Mouse (Mus musculus) midbrain, postnatal 0 days (tissue): ENCODE measurements at regions not wholly inside any gene's neighbourhood (a gene's known extent, or its start where the extent isn't known, plus 50 kb on each side); places are given as distances from the start of the nearest gene placed in this dataset.

Experiments used
- ATAC-seq: fragments of 200-750 bp; cut with Nextera tagmentation; 2 replicates; pipeline ENCODE4 v1.8.0; 2017; ENCODE audit warnings: moderate number of reproducible peaks, mild to moderate bottlenecking, moderate TSS enrichment, moderate library complexity; ENCODE audit not compliant: low FRiP score
- DNase-seq: peaks from one replicate; pipeline ENCODE4 v3.0.0-alpha.2; 2015; ENCODE audit warnings: low spot score
- H3K27ac ChIP-seq: fragments of 300-500 bp; sonication (generic); 2 replicates; pipeline ENCODE4 v1.5.1; 2014; ENCODE audit warnings: low read depth, mild to moderate bottlenecking, low read length, mixed read lengths
- H3K27me3 ChIP-seq: fragments of 300-500 bp; sonication (generic); 2 replicates; pipeline ENCODE4 v1.6.1; 2014; ENCODE audit warnings: low read length, control low read depth, mixed read lengths; ENCODE audit not compliant: insufficient read depth
- H3K36me3 ChIP-seq: fragments of 300-500 bp; sonication (generic); 2 replicates; pipeline ENCODE4 v1.6.1; 2014; ENCODE audit warnings: low read length, control low read depth, mixed read lengths; ENCODE audit not compliant: insufficient read depth
- H3K4me1 ChIP-seq: fragments of 300-500 bp; sonication (generic); 2 replicates; pipeline ENCODE4 v1.6.1; 2014; ENCODE audit warnings: mild to moderate bottlenecking, control low read depth, antibody characterized with exemption, low read length, mixed read lengths; ENCODE audit not compliant: insufficient read depth
- H3K4me2 ChIP-seq: fragments of 300-500 bp; sonication (generic); 2 replicates; pipeline ENCODE4 v1.6.1; 2014; ENCODE audit warnings: low read depth, mild to moderate bottlenecking, low read length, mixed read lengths; ENCODE audit not compliant: poor library complexity, severe bottlenecking
- H3K4me3 ChIP-seq: fragments of 300-500 bp; sonication (generic); 2 replicates; pipeline ENCODE4 v1.5.1; 2014; ENCODE audit warnings: low read depth, mild to moderate bottlenecking, low read length, moderate library complexity
- H3K9ac ChIP-seq: fragments of 300-500 bp; sonication (generic); replicated peaks from 2 replicates; pipeline ENCODE4 v1.6.1; 2014; ENCODE audit warnings: mild to moderate bottlenecking, low read length, moderate library complexity, mixed read lengths; ENCODE audit not compliant: poor library complexity, severe bottlenecking
- H3K9me3 ChIP-seq: fragments of 300-500 bp; sonication (generic); 2 replicates; pipeline ENCODE4 v1.6.1; 2016; ENCODE audit warnings: low read length, control low read depth
- CTCF ChIP-seq: IDR thresholded peaks from 2 replicates; pipeline ENCODE4 v1.5.1; 2016; ENCODE audit warnings: antibody characterized with exemption, mild to moderate bottlenecking
- WGBS: fragments of 180-500 bp; shearing (Covaris S2); extraction: QIAGEN DNeasy Blood & Tissue Kit; methylation state at CpG from one replicate; pipeline ENCODE4 v1.1.7; 2014; 5-methylcytosine and 5-hydroxymethylcytosine counted together

DNA sequence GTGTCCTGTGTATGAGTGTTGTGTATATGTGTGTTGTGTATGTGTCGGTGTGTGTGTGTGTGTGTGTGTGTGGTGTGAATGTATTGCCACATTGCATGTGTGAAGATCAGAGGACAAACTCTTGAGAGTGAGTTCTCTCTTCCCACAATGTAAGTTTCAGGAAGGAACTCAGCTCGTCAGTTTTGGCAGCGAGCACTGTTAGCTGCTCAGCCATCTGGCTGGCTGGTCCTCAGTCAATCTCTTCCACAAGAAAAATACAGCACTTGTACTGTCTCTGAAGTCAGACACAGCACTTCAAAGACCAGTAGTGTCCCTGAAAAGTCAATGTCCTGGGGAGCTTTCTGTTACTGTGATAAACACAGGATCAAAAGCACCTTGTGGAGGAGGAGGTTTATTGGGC lies 226.6 kb downstream of the Fam43a start:
- Histone ChIP-seq H3K4me2 (no peak overlapping the region), H3K4me1 (peaks cover 8% of the 10 kb centered on the region), H3K9me3 (no peaks in the 10 kb centered on the region), H3K4me3 (no peak overlapping the region), H3K9ac (no peak overlapping the region), H3K27me3 (no peaks in the 10 kb centered on the region), H3K36me3 (no peaks in the 10 kb centered on the region), H3K27ac (no peak overlapping the region)
- TF ChIP-seq CTCF, result no peak
- ATAC-seq (no peak), DNase-seq (peak; percentile 65)
- WGBS, result 58% methylated on average over 3 of the region's 3 CpGs

- ATAC-seq, result no peak
- H3K27ac ChIP-seq, result no peak overlapping the region
- no peak overlapping the region for H3K4me2 ChIP-seq
- no peaks in the 10 kb centered on the region for H3K27me3 ChIP-seq
- TF ChIP-seq CTCF, result no peak
- WGBS, result 90% methylated on average over 9 of the region's 9 CpGs
- no peaks in the 10 kb centered on the region for H3K4me1 ChIP-seq
- no peak overlapping the region for H3K9ac ChIP-seq
- no peaks in the 10 kb centered on the region for H3K36me3 ChIP-seq
- no peak overlapping the region for H3K4me3 ChIP-seq
- H3K9me3 ChIP-seq, result no peaks in the 10 kb centered on the region
- no peak for DNase-seq
Observed at GRCm38 (mm10) chr16:30827901-30828608, 228.5 kb downstream of the Fam43a start.

DNA sequence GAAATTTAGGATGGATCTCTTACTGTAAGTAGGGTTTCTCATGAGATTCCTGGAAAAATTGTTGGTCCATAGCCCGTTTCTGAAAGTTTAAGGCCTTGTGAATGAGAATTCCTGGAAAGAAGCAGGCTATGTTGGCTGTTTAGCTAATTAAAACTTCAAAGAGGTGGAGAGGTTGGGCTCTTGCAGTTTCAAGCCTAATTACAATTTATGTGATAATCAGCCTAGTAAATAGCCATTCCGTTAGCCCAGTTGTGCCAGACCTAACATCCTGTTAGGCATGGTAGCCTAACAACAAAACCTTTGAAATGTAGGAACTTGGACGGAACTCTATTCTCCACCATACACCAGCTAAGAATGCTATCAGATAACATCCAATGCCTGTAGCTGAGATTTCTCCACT lies 235.0 kb downstream of the Fam43a start:
- Histone ChIP-seq H3K27ac (no peak overlapping the region), H3K27me3 (no peaks in the 10 kb centered on the region), H3K4me2 (no peak overlapping the region), H3K9ac (no peak overlapping the region), H3K4me1 (no peaks in the 10 kb centered on the region), H3K36me3 (no peaks in the 10 kb centered on the region), H3K9me3 (no peaks in the 10 kb centered on the region), H3K4me3 (no peak overlapping the region)
- ATAC-seq (no peak), DNase-seq (no peak)
- 57% methylated on average over 3 of the region's 3 CpGs for WGBS
- no peak for TF ChIP-seq CTCF

DNA sequence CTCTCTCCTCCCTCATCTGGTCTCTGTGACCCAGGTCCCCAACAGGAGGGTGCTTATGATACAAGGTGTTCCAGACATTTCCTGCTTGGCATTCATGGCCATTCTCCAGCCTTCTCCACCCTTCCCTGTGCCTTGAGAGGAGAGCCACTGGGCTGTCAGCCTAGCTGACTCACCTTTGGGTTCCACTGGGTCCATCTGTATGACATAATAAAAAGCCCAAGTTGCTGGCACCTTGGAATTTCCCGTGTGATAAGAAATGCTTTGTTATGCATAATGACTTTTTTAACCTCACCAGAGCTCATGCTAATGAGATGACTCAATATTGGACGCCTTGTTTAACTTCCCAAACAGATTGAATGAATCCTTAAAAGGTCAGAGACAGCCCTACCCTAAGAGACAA lies 236.2 kb downstream of the Fam43a start:
- no peak for DNase-seq
- H3K4me2 ChIP-seq, result no peak overlapping the region
- no peak overlapping the region for H3K27ac ChIP-seq
- no peaks in the 10 kb centered on the region for H3K36me3 ChIP-seq
- H3K27me3 ChIP-seq, result no peaks in the 10 kb centered on the region
- TF ChIP-seq CTCF, result no peak
- no peak for ATAC-seq
- H3K9ac ChIP-seq, result no peak overlapping the region
- no peak overlapping the region for H3K4me3 ChIP-seq
- H3K9me3 ChIP-seq, result no peaks in the 10 kb centered on the region
- no peaks in the 10 kb centered on the region for H3K4me1 ChIP-seq
- WGBS, result 39% methylated on average over 2 of the region's 2 CpGs

GRCm38 (mm10) chr16:30842831-30843230 lies 238.4 kb downstream of the Xxylt1 start:
- H3K9me3 ChIP-seq, result no peaks in the 10 kb centered on the region
- DNase-seq, result peak; percentile 6
- no peaks in the 10 kb centered on the region for H3K27me3 ChIP-seq
- no peak overlapping the region for H3K9ac ChIP-seq
- TF ChIP-seq CTCF, result no peak
- ATAC-seq, result no peak
- no peaks in the 10 kb centered on the region for H3K4me1 ChIP-seq
- no peak overlapping the region for H3K4me2 ChIP-seq
- H3K4me3 ChIP-seq, result no peak overlapping the region
- H3K36me3 ChIP-seq, result no peaks in the 10 kb centered on the region
- 78% methylated on average over 2 of the region's 2 CpGs for WGBS
- H3K27ac ChIP-seq, result no peak overlapping the region

GRCm38 (mm10) chr16:30852595-30852994 lies 228.6 kb downstream of the Xxylt1 start:
- Histone ChIP-seq H3K4me1 (no peaks in the 10 kb centered on the region), H3K9me3 (no peaks in the 10 kb centered on the region), H3K9ac (no peak overlapping the region), H3K4me3 (no peak overlapping the region), H3K4me2 (no peak overlapping the region), H3K36me3 (no peaks in the 10 kb centered on the region), H3K27ac (no peak overlapping the region), H3K27me3 (no peaks in the 10 kb centered on the region)
- ATAC-seq (no peak), DNase-seq (no peak)
- no peak for TF ChIP-seq CTCF
- 58% methylated on average over 1 of the region's 1 CpGs for WGBS
